Mouse (Mus musculus): ENCODE measurements around the gene Plppr3. TPM values are rescaled to one million over a fixed set of nuclear protein-coding genes. Genes with fewer than 3 reads are reported as not detected.

Plppr3 gene
- polyA plus RNA-seq, 1 experiment: not detected

DNA sequence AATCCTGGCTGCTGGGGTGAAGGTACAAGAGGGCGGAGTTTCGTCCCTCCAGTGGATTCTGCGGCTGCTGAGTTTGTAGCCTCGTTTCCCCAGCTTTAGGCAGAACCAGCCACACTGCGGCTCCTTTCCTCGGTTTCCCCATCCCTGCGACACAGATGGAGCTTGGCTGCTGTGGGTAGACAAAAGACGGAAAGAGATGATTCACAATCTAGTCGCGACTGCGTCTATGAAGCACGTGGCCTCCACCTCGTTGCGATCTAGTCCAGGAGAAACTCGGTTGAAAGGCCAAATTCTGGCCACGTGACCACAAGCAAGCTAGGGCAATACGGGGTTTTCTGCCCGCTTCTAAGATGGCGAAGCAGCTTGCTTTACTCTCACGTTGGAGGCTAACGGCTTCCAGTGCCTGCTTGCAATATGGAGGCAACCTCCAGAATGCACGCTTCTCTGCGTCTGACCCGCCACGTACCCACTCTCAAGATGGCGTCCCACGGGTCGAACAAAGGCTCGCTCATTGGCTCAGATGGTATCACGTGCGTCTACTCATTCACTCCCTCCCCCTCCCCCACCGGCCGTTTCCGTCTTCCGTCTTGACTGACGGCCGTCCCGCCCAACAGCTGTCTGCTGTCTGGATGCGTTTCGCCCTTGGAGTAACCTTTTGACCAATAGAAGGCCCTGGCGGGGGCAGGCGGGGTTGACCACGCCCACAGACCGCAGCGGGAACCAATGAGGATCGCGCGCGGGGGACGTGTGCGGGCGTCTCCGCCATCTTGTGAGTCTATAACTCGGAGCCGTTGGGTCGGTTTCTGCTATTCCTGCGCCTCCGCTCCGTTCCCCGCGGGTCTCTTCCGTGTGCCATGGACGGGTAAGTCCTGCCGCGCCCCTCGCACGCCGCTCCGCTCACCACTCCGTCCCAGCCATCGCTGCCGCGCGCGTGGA, 20.3 kb downstream of the Plppr3 start, which contains the start of gene Ptbp1:
Gene Ptbp1, plus strand, starts transcription at position 568 of the 936 bp plus-strand sequence.
- Histone ChIP-seq H3K4me1 (ENCODE audit: control insufficient read depth, insufficient read depth, low read length) (peaks cover 39% of the 10 kb centered on the region), H3K27ac (ENCODE audit: insufficient read depth, low read depth, low read length) (peak within 1 kb of the TSS; percentile 97), H3K4me3 (ENCODE audit: insufficient read depth, low read length) (peak within 1 kb of the TSS; percentile 94)
- TF ChIP-seq CTCF (IDR thresholded peaks at IDR 0.05; ENCODE audit: low read depth, low read length): no peak
- peak; percentile 63; the same call in 1 of the 2 replicates for TF ChIP-seq POLR2A (IDR thresholded peaks at IDR 0.05; ENCODE audit: borderline replicate concordance, low read depth, low read length)

DNA sequence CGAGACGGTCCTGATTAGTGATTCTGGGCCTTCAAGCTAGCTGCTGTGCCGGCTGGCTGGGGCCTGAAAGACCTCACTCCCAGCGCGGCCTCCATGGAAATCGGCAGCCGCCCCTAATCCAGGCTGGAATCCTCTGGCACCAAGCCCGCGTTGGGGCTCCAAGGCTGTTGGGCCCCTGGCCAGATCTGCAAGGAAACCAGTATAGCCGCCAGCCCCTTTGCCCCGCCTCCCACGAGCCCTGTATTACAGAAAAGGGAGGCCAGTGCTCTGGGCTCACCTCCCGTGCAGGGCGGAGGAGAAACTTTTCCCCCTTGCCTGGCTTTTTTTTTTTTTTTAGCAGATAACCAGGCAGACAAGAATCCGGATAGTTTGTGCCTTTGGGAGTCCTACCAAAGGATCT, 21.0 kb downstream of the Plppr3 start:
- TF ChIP-seq CTCF (IDR thresholded peaks at IDR 0.05; ENCODE audit: low read depth, low read length) (no peak), POLR2A (IDR thresholded peaks at IDR 0.05; ENCODE audit: borderline replicate concordance, low read depth, low read length) (no peak)
- H3K4me1 ChIP-seq (ENCODE audit: control insufficient read depth, insufficient read depth, low read length): peaks cover 37% of the 10 kb centered on the region
- peak overlapping the region; percentile 97 for H3K27ac ChIP-seq (ENCODE audit: insufficient read depth, low read depth, low read length)
- peak overlapping the region; percentile 70 for H3K4me3 ChIP-seq (ENCODE audit: insufficient read depth, low read length)

DNA sequence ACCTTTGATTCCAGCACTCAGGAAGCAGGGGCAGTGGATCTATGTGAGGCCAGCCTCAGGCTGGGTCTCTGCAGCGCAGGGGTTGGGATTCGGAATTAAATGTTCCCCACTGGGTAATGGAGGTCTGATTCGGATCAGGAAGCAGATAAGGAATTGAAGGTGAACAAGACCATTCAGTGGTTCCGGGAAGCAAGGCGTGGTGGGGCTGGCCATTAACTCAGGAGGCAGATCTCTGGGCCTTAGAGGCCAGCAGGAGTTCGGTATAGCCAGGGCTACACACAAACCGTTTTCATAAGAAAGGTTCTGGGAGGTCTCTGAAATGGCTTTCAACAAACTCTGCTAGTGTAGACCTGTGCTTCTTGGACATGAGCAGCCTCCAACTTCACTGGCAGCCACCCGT, 21.6 kb downstream of the Plppr3 start:
- peak overlapping the region; percentile 70 for H3K4me3 ChIP-seq (ENCODE audit: insufficient read depth, low read length)
- peaks cover 31% of the 10 kb centered on the region for H3K4me1 ChIP-seq (ENCODE audit: control insufficient read depth, insufficient read depth, low read length)
- H3K27ac ChIP-seq (ENCODE audit: insufficient read depth, low read depth, low read length): peak overlapping the region; percentile 97
- TF ChIP-seq POLR2A (IDR thresholded peaks at IDR 0.05; ENCODE audit: borderline replicate concordance, low read depth, low read length) (no peak), CTCF (IDR thresholded peaks at IDR 0.05; ENCODE audit: low read depth, low read length) (no peak)

DNA sequence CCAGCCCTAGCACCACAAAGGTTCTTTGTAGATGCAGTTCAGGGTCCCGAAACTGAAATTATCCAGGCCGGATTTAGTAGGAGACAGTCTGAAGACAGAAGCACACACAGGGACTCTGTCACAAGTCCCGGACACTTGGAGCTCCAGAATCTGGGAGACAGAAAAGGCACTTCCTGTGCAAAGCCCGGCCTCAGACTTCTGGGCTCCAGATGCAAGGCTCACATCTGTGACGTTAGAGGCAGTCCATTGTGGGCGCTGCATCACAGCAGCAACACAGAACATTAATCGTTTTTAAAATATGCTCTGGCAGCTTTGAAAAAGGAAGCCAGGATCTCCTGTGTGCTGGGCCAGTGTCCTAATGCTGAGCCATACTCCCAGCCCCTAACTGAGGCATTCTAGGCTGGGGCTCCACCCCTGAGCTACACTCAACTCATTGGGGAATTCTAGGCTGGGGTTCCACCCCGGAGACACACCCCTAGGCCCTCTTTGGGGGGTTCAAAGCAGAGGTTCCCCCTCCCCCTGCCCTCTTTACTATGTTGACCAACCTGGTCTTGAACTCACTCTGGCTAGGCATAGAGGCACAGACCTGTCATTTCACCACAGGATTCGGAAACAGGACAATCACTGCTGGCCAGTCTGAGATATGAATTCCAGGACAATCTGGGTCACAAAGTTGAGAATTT, 22.2 kb downstream of the Plppr3 start:
- peak overlapping the region; percentile 70; the same call in 1 of the 2 replicates for H3K4me3 ChIP-seq (ENCODE audit: insufficient read depth, low read length)
- peak overlapping the region; percentile 97 for H3K27ac ChIP-seq (ENCODE audit: insufficient read depth, low read depth, low read length)
- TF ChIP-seq POLR2A (IDR thresholded peaks at IDR 0.05; ENCODE audit: borderline replicate concordance, low read depth, low read length) (no peak), CTCF (IDR thresholded peaks at IDR 0.05; ENCODE audit: low read depth, low read length) (no peak)
- H3K4me1 ChIP-seq (ENCODE audit: control insufficient read depth, insufficient read depth, low read length): peaks cover 30% of the 10 kb centered on the region

GRCm38 (mm10) chr10:79851653-79852052, 22.8 kb downstream of the Plppr3 start:
- no peak overlapping the region for H3K4me3 ChIP-seq (ENCODE audit: insufficient read depth, low read length)
- TF ChIP-seq POLR2A (IDR thresholded peaks at IDR 0.05; ENCODE audit: borderline replicate concordance, low read depth, low read length) (no peak), CTCF (IDR thresholded peaks at IDR 0.05; ENCODE audit: low read depth, low read length) (no peak)
- H3K4me1 ChIP-seq (ENCODE audit: control insufficient read depth, insufficient read depth, low read length): peaks cover 30% of the 10 kb centered on the region
- H3K27ac ChIP-seq (ENCODE audit: insufficient read depth, low read depth, low read length): peak overlapping the region; percentile 97

- H3K4me3 ChIP-seq (ENCODE audit: insufficient read depth, low read length): no peak overlapping the region
- TF ChIP-seq POLR2A (IDR thresholded peaks at IDR 0.05; ENCODE audit: borderline replicate concordance, low read depth, low read length) (no peak), CTCF (IDR thresholded peaks at IDR 0.05; ENCODE audit: low read depth, low read length) (no peak)
- H3K4me1 ChIP-seq (ENCODE audit: control insufficient read depth, insufficient read depth, low read length): peaks cover 30% of the 10 kb centered on the region
- H3K27ac ChIP-seq (ENCODE audit: insufficient read depth, low read depth, low read length): no peak overlapping the region
Observed at GRCm38 (mm10) chr10:79849941-79850628, 24.3 kb downstream of the Plppr3 start.

DNA sequence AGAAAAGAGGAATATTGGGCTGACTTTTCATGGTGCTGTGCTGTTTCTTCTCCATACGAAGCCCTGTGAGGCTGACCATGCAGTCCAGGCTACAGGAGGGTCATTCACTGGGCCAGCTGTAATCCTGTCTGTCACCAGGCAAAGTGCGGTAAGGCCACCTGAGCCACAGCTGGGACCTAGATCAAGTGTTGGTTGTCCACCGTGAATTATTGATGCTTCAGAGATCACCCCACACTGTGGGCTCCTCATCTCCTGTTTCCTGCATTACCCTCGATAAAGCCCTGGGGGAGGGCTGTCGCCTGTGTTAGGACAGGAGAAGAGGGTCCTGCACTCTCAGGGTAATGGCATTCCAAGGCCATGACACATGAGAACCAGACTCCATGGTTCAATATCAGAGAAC, 27.9 kb downstream of the Plppr3 start:
- Histone ChIP-seq H3K27ac (ENCODE audit: insufficient read depth, low read depth, low read length) (no peak overlapping the region), H3K4me1 (ENCODE audit: control insufficient read depth, insufficient read depth, low read length) (peaks cover 21% of the 10 kb centered on the region), H3K4me3 (ENCODE audit: insufficient read depth, low read length) (no peak overlapping the region)
- no peak for TF ChIP-seq CTCF (IDR thresholded peaks at IDR 0.05; ENCODE audit: low read depth, low read length)
- TF ChIP-seq POLR2A (IDR thresholded peaks at IDR 0.05; ENCODE audit: borderline replicate concordance, low read depth, low read length): no peak

DNA sequence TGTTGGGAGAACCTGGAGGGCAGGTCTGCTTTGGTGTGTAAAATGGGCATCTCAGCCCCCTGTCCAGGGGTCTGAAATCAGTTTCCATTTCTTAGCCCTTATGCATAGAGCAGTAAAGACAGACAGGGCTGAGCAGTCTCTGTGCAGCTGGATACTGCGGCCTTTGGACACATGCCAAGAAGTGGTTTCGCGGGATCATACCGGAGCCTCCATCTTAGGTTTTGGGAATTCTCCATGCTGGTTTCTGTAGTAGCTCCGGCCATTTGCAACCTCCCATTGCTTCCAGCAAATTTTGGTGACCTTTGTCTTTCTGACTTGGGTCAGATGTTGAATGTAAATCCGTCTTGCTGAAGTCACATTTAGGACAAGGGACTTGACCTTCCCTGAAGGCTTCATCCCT, 31.0 kb downstream of the Plppr3 start:
- no peak for TF ChIP-seq POLR2A (IDR thresholded peaks at IDR 0.05; ENCODE audit: borderline replicate concordance, low read depth, low read length)
- TF ChIP-seq CTCF (IDR thresholded peaks at IDR 0.05; ENCODE audit: low read depth, low read length): no peak
- Histone ChIP-seq H3K27ac (ENCODE audit: insufficient read depth, low read depth, low read length) (no peak overlapping the region), H3K4me3 (ENCODE audit: insufficient read depth, low read length) (no peak overlapping the region), H3K4me1 (ENCODE audit: control insufficient read depth, insufficient read depth, low read length) (peaks cover 9% of the 10 kb centered on the region; the same call in 1 of the 2 replicates)

DNA sequence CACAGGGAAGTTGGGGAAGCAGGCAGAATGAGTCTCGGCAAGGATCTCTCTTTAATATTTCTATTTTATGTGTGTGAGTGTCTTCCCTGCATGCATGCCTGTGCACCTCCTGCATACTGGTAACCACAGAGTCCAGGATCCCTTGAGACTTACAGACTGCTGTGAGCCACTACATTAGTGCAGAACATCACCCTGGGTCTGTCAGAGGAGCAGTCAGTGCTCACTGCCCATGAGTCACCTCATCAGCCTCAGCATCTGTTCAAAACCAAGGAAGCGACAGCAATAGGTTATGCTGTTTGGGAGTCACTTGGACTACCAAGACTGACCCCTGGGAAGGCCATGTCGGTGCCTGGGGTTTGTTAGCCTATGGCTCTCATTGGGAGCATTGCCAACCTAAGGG, 32.1 kb downstream of the Plppr3 start:
- no peak overlapping the region for H3K4me3 ChIP-seq (ENCODE audit: insufficient read depth, low read length)

More for the DNA sequence above, 32.1 kb downstream of the Plppr3 start:
- TF ChIP-seq CTCF (IDR thresholded peaks at IDR 0.05; ENCODE audit: low read depth, low read length): no peak
- TF ChIP-seq POLR2A (IDR thresholded peaks at IDR 0.05; ENCODE audit: borderline replicate concordance, low read depth, low read length): no peak
- no peak overlapping the region for H3K27ac ChIP-seq (ENCODE audit: insufficient read depth, low read depth, low read length)
- H3K4me1 ChIP-seq (ENCODE audit: control insufficient read depth, insufficient read depth, low read length): peaks cover 16% of the 10 kb centered on the region

Data from bone marrow macrophage, adult 2 months (primary cell).